23 mouse cellular contexts compared by ENCODE assay signal in the genomic region with DNA sequence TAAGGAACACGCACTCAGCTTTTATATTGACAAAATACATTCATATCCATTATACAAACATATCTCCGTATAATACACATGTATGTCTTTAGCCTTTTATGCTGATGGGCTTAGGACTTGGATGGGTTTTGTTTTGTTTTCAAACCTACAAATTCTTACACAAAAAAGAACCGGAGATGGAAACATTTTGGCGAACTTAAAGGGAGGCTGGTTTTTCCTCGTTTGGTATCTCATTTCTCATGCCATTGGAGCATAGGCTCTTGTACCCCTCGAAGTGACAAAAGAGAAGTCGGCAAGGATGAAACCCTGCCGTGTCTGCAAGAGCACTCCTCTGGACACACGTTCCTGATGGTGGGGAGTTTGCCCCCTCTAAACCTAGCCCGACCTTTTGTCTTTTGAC. TPM values are rescaled to one million over a fixed set of nuclear protein-coding genes. Genes with fewer than 3 reads are reported as not detected.
"Had no signal": no experiment of that assay in that cellular context is flagged by ENCODE, and none has a peak within 500 bp of the region (broad histone marks: within the 10 kb centered on the region; RNA-seq: fewer than 3 reads in every experiment).

No protein-coding gene starts in this region.

- H3K9ac ChIP-seq: kidney, embryonic 15.5 days; limb, embryonic 12.5 days; limb, embryonic 15.5 days; liver, embryonic 14.5 days; liver, postnatal 0 days; lung, embryonic 14.5 days; neural tube, embryonic 12.5 days; neural tube, embryonic 15.5 days had no signal

- ATAC-seq: liver, postnatal 0 days; lung, postnatal 0 days had no signal

- H3K9me3 ChIP-seq: kidney, embryonic 15.5 days; limb, embryonic 12.5 days; limb, embryonic 15.5 days; neural tube, embryonic 12.5 days; neural tube, embryonic 15.5 days had no signal

- H3K36me3 ChIP-seq: kidney, embryonic 15.5 days; limb, embryonic 12.5 days; limb, embryonic 15.5 days; neural tube, embryonic 12.5 days; neural tube, embryonic 15.5 days had no signal

- DNase-seq: kidney, adult 11 months; kidney, adult 8-10 months; kidney, postnatal 10 days; kidney, postnatal 36 days; left cerebral cortex, postnatal 4 days; liver, postnatal 0 days; lung, embryonic 14.5 days; right cerebral cortex, postnatal 25 days; spleen, adult 18-20 months; thymus, adult 2 months; thymus, postnatal 14 days; thymus, postnatal 4 days had no signal

- H3K27ac ChIP-seq: kidney, embryonic 15.5 days; limb, embryonic 12.5 days; limb, embryonic 15.5 days; liver, embryonic 14.5 days; macrophage; neural tube, embryonic 12.5 days; neural tube, embryonic 15.5 days; stomach, postnatal 0 days had no signal

- H3K4me2 ChIP-seq: kidney, embryonic 15.5 days; limb, embryonic 12.5 days; limb, embryonic 15.5 days; liver, embryonic 11.5 days; lung, embryonic 14.5 days; neural tube, embryonic 12.5 days; neural tube, embryonic 15.5 days had no signal

- H3K4me3 ChIP-seq: kidney, embryonic 15.5 days; limb, embryonic 12.5 days; limb, embryonic 15.5 days; neural tube, embryonic 12.5 days; neural tube, embryonic 15.5 days had no signal

RNA-seq across cellular contexts. Expression of gene Pax5, which starts 6.1 kb away (rescaled TPM):
- polyA plus RNA-seq: limb, embryonic 12.5 days; liver, embryonic 11.5 days; lung, embryonic 14.5 days; stomach, embryonic 14.5 days; stomach, postnatal 0 days had no signal
